Mouse (Mus musculus) thymus, postnatal 25 days (tissue): ENCODE measurements around the gene Mmd.
A peak's percentile ranks its signal among the peaks of the same experiment; 100 is the strongest.

ENCODE experiments used
- DNase-seq: peaks from one replicate; pipeline ENCODE4 v3.0.0; 2022

Gene Mmd

GRCm38 (mm10) chr11:90249025-90249650 is at the start of gene Mmd:
TSS of gene Mmd (plus strand) at chr11:90249456.
- DNase-seq, result peak; percentile 99

GRCm38 (mm10) chr11:90200826-90201225 is 48.4 kb upstream of the Mmd start:
- DNase-seq, result no peak

- no peak for DNase-seq
Observed at GRCm38 (mm10) chr11:90214246-90214645, 35.0 kb upstream of the Mmd start.

GRCm38 (mm10) chr11:90220022-90220645 is 29.1 kb upstream of the Mmd start:
- no peak for DNase-seq

- no peak for DNase-seq
Observed at GRCm38 (mm10) chr11:90220750-90221149, 28.5 kb upstream of the Mmd start.

- DNase-seq, result no peak
Observed at GRCm38 (mm10) chr11:90224914-90225470, 24.3 kb upstream of the Mmd start.

GRCm38 (mm10) chr11:90227000-90227922 is 22.0 kb upstream of the Mmd start:
- DNase-seq, result no peak

- no peak for DNase-seq
Observed at GRCm38 (mm10) chr11:90228251-90228949, 20.9 kb upstream of the Mmd start.

GRCm38 (mm10) chr11:90229800-90230199 is 19.5 kb upstream of the Mmd start:
- DNase-seq, result no peak

GRCm38 (mm10) chr11:90230671-90231070 is 18.6 kb upstream of the Mmd start:
- no peak for DNase-seq

GRCm38 (mm10) chr11:90231631-90232030 is 17.6 kb upstream of the Mmd start:
- DNase-seq, result no peak

GRCm38 (mm10) chr11:90232685-90233084 is 16.6 kb upstream of the Mmd start:
- no peak for DNase-seq

GRCm38 (mm10) chr11:90235221-90235620 is 14.0 kb upstream of the Mmd start:
- no peak for DNase-seq

GRCm38 (mm10) chr11:90237616-90238015 is 11.6 kb upstream of the Mmd start:
- DNase-seq, result no peak

- no peak for DNase-seq
Observed at GRCm38 (mm10) chr11:90238657-90239056, 10.6 kb upstream of the Mmd start.

GRCm38 (mm10) chr11:90240652-90241330 is 8.5 kb upstream of the Mmd start:
- DNase-seq, result no peak

- no peak for DNase-seq
Observed at GRCm38 (mm10) chr11:90241874-90242273, 7.4 kb upstream of the Mmd start.

- no peak for DNase-seq
Observed at GRCm38 (mm10) chr11:90243300-90243699, 6.0 kb upstream of the Mmd start.

- no peak for DNase-seq
Observed at GRCm38 (mm10) chr11:90245630-90246029, 3.6 kb upstream of the Mmd start.

- no peak for DNase-seq
Observed at GRCm38 (mm10) chr11:90246676-90247075, 2.6 kb upstream of the Mmd start.

- DNase-seq, result no peak
Observed at GRCm38 (mm10) chr11:90247793-90248192, 1.5 kb upstream of the Mmd start.

- no peak for DNase-seq
Observed at GRCm38 (mm10) chr11:90249701-90250141, 465 bp downstream of the Mmd start.
